Mouse (Mus musculus) ES-Bruce4 (cell line): ENCODE measurements around the gene Scml4.

Experiments used
- CTCF ChIP-seq: IDR thresholded peaks from one replicate; pipeline ENCODE4 v1.8.1; 2011; ENCODE audit warnings: low read depth, low read length
- EP300 ChIP-seq: IDR thresholded peaks from 2 replicates; pipeline ENCODE4 v1.6.1; 2011; ENCODE audit warnings: low read depth, low read length; ENCODE audit not compliant: insufficient read depth
- POLR2A ChIP-seq: IDR thresholded peaks from one replicate; pipeline ENCODE4 v1.8.1; 2011; ENCODE audit warnings: low read length; ENCODE audit not compliant: insufficient read depth

GRCm38 (mm10) chr10:42855250-42855649, 4.9 kb upstream of the Scml4 start:
- TF ChIP-seq CTCF: no peak
- TF ChIP-seq POLR2A: no peak
- TF ChIP-seq EP300: no peak
